Mouse (Mus musculus) T-cell, adult 66 days (primary cell): Measurements from ENCODE around the gene Tdrd12. TPM values are rescaled to one million over a fixed set of nuclear protein-coding genes. Genes with fewer than 3 reads are reported as not detected.

Experiments used
- total RNA-seq, 2 experiments: library from RNA; stranded (reverse); gene quantifications; 3 replicates in 1 of 2; 4 replicates in 1 of 2; pipeline ENCODE4 v1.2.4; 2023

Tdrd12 gene
- not detected for total RNA-seq

DNA sequence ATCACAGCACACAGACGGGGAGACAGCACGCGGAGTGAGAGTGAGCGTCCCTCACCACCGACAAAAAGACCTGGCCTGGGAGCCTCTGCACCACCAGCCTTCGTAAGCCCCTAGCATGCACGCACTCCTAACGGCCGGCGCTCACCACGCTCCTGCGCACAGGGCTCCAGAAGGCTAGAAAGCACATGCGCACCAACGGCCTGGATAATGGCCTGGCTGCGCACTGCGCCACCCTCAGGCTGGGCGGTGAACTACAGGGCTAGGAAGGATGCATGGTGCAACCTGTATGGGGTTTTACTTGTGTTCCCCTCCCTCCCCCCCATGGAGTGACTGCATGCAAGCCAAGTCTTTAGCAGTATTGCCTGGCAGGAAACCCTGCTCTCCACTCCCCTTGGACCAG is at the start of gene Tdrd12:
Gene Tdrd12, minus strand, starts transcription at position 184 of the 400 bp plus-strand sequence.

DNA sequence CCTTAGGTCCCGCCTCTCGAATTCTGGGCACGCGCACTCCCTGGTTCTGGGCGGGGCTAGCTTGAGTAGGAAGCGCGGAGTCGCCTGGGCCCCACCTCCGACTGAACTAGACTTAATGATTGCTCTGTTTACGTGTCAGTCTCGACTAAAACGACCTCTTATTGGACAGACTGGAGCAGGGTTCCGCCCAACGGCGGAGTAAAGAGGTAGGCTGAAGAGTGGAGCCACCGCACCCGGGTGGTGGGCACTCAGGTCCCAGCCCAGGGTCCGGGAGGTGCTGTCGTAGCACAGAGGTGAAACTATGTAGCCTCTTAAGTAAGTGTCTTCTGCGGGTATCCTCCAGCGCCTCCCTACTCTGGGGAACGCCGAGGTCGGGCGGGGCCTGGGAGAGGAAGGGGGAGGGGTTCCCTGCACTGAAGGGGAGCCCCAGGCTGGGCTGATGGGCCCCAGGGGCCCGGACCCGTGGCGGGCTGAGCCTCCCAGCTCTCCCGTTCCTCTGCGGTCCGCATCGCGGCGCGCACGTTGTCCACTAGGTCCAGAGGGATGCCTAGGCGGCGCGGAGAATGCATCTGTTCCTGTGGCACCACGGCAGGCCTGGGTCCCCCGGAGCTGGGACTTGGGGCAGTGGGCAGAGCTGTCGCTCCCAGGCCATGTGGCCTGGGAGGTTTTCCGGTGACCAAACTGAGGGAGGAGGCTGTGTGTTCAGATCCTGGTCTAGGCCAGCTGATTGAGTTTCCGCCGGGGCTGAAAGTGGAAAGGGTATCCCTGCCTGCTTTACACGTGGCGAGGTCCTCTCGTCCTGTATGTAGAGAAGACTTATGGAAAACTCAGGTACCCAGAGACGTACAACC is 48.7 kb upstream of the Tdrd12 start, which contains the start of gene Ankrd27:
Gene Ankrd27, plus strand, starts transcription at position 190 of the 851 bp plus-strand sequence.

DNA sequence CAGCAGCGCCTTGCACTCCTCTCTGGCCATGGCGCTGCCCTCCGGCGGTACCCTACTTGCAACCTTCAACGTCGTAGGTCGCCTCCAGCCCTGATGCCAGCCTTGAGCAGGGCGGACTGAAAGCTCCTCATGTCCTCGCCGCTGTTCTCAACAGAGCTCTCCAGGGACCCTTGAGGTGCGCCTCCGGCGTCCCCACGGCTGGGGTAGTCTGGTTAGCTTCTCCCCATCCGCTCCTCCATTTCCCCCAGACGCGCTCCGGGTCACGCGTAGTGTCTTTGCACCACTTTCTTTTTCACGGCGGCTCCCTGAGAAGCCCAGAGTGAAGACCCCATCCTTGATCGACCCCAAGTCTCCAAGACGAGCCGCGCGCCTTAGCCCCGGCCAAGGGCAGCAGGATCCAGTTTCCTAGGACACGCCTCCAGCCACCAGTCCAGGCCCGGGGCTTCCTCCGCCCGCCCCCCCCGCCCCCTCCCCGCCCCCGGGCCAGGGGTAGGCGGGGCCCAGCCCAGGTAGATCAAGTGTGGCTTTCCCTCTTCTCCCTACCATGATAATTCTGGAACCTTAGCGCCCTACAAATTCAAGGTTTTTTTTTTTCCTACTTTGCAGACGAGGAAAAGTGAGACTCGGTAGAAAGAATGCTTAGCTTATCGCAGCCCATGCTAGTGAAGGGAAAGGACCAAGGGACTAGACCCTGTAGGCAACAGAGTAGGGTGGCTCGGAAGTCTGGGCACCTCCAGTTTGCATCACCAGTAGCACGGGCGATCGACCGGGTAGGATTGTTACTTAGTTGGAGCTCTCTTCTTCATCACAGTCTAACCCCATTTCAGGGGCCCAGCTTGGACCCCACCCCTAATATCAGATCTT is 47.9 kb upstream of the Tdrd12 start, which contains the start of gene Rgs9bp:
Gene Rgs9bp, minus strand, starts transcription at position 392 of the 864 bp plus-strand sequence.

DNA sequence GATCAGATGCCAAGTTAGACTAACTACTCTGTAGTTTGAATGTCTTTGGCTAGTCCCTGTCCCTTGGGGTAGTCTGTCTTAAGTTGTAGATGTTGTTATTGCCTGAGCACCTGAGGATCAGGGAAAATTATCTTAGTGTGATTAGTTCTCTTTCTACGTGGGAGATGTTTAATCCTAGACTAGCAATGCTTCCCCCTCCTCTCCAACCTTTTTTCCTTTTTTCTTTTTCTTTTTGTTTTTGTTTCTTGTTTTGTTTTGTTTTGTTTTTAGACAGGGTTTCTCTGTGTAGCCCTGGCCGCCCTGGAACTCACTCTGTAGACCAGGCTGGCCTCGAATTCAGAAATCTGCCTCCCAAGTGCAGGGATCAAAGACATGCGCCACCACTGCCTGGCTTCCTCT is 18.7 kb upstream of the Tdrd12 start, which contains the start of gene Nudt19:
Gene Nudt19, minus strand, starts transcription at position 100 of the 399 bp plus-strand sequence.

DNA sequence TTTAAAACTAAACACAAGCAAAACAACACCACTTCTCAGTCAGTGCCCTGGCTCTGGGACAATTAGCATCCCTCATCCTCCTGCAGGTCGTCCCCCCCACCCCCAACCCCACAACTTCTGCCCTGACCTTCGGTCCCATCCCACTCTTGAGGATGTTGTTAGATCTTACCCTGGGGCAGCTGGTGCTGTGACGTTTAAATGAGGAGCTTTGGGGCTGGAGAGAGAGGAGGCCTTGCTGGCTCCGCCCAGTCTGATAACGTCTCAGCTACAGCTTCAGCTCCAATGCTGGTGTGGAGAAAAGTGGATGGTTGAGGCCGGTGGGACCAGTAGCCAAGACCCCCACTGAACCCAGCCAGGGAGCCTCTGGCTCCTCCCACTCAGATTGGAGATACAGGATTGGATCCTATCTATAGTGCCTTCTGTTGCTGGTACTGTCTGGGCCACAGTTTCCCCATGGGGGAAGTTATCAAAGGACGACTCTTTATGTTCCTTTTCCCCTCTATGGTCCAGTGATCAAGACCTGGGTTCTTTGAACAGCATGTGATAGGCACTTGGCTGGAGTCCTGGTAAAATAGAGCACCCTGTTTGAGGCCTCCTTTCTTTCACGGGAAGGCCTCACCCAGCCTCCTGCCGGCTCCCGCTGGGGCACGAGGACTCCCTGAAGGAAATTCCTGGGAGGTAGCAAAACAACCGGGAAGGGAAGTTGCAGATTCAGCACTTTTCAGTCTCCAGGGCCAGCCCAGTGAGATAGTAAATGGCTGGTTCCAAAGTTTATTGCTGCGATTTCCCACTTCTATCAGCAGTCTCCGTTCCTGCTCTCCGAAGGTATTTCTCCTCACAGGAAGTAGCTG is 89.3 kb downstream of the Tdrd12 start, which contains the start of gene Slc7a9:
Gene Slc7a9, plus strand, starts transcription at position 801 of the 851 bp plus-strand sequence.

Other genes starting within 250 kb of the Tdrd12 start
- 10 to 100 TPM; 15.5 to 16.5 TPM for gene Gpatch1, start 219.3 kb downstream of the Tdrd12 start, total RNA-seq
- gene Rhpn2, start 203.6 kb downstream of the Tdrd12 start, total RNA-seq: not detected
- gene Faap24, start 140.9 kb downstream of the Tdrd12 start, total RNA-seq: 10 to 100 TPM in 1 of 2 experiments, 1 to 10 TPM in 1; 9.2 to 11.8 TPM
- 10 to 100 TPM; 10.4 to 13.3 TPM for gene Cep89, start 140.7 kb downstream of the Tdrd12 start, total RNA-seq
- not detected for gene Slc7a9, start 88.9 kb downstream of the Tdrd12 start, total RNA-seq
- 10 to 100 TPM; 23.5 to 30.5 TPM for gene Nudt19, start 18.6 kb upstream of the Tdrd12 start, total RNA-seq
- under 1 TPM; 0.18 to 0.26 TPM for gene Rgs9bp, start 47.8 kb upstream of the Tdrd12 start, total RNA-seq
- 10 to 100 TPM; 45.3 to 61.6 TPM for gene Ankrd27, start 48.5 kb upstream of the Tdrd12 start, total RNA-seq
- gene Pdcd5, start 109.8 kb upstream of the Tdrd12 start, total RNA-seq: 10 to 100 TPM; 59.5 to 60.1 TPM
- gene Dpy19l3, start 216.7 kb upstream of the Tdrd12 start, total RNA-seq: 10 to 100 TPM; 45.6 to 54.1 TPM